Mouse (Mus musculus) right cerebral cortex, postnatal 25 days (tissue): ENCODE data around the gene Setdb1.
"Not testable (repeated sequence)": the region's sequence is repeated elsewhere in the genome, so short reads cannot be mapped to it uniquely, and the experiment has no call there.

Source experiments
- DNase-seq: peaks from one replicate; pipeline ENCODE4 v3.0.0; 2022

The Setdb1 gene

GRCm38 (mm10) chr3:95356701-95357449 is at the start of gene Setdb1:
Gene Setdb1 (minus strand): TSS chr3:95357202.
- DNase-seq, result peak; percentile 91

GRCm38 (mm10) chr3:95402741-95403140 is 45.7 kb upstream of the Setdb1 start, which contains the start of gene 4930558C23Rik:
Gene 4930558C23Rik (minus strand): TSS chr3:95402841.
- no peak for DNase-seq

GRCm38 (mm10) chr3:95394385-95394784 is 37.4 kb upstream of the Setdb1 start:
- DNase-seq, result no peak

- no peak for DNase-seq
Measured at GRCm38 (mm10) chr3:95385401-95386075, 28.5 kb upstream of the Setdb1 start.

- DNase-seq, result no peak
Measured at GRCm38 (mm10) chr3:95373208-95373607, 16.2 kb upstream of the Setdb1 start.

GRCm38 (mm10) chr3:95370101-95370500 is 13.1 kb upstream of the Setdb1 start:
- DNase-seq, result no peak

- not testable (repeated sequence) for DNase-seq
Measured at GRCm38 (mm10) chr3:95360276-95360675, 3.3 kb upstream of the Setdb1 start.

- no peak for DNase-seq
Measured at GRCm38 (mm10) chr3:95357746-95358145, 744 bp upstream of the Setdb1 start.

GRCm38 (mm10) chr3:95355911-95356544 is 974 bp downstream of the Setdb1 start:
- DNase-seq, result not testable (repeated sequence)

- DNase-seq, result no peak
Measured at GRCm38 (mm10) chr3:95349491-95349890, 7.5 kb downstream of the Setdb1 start.

GRCm38 (mm10) chr3:95348343-95348742 is 8.7 kb downstream of the Setdb1 start:
- not testable (repeated sequence) for DNase-seq

GRCm38 (mm10) chr3:95346454-95346853 is 10.5 kb downstream of the Setdb1 start:
- DNase-seq, result no peak

- DNase-seq, result not testable (repeated sequence)
Measured at GRCm38 (mm10) chr3:95343356-95344000, 13.5 kb downstream of the Setdb1 start.

GRCm38 (mm10) chr3:95338251-95338650 is 18.8 kb downstream of the Setdb1 start:
- no peak for DNase-seq

GRCm38 (mm10) chr3:95337345-95337744 is 19.7 kb downstream of the Setdb1 start:
- no peak for DNase-seq

GRCm38 (mm10) chr3:95331528-95331927 is 25.5 kb downstream of the Setdb1 start:
- DNase-seq, result no peak

- no peak for DNase-seq
Measured at GRCm38 (mm10) chr3:95328803-95329404, 28.1 kb downstream of the Setdb1 start.

- DNase-seq, result no peak
Measured at GRCm38 (mm10) chr3:95324454-95325144, 32.4 kb downstream of the Setdb1 start.

- no peak for DNase-seq
Measured at GRCm38 (mm10) chr3:95323429-95323828, 33.6 kb downstream of the Setdb1 start.

- DNase-seq, result no peak
Measured at GRCm38 (mm10) chr3:95319701-95320625, 37.0 kb downstream of the Setdb1 start.

- no peak for DNase-seq
Measured at GRCm38 (mm10) chr3:95319110-95319509, 37.9 kb downstream of the Setdb1 start.
